Mouse (Mus musculus) cortical plate, adult 2 months (tissue): ENCODE data around the gene Mcm9.
A peak's percentile ranks its signal among the peaks of the same experiment; 100 is the strongest.

Experiments
- CTCF ChIP-seq: fragments of 200-500 bp; IDR thresholded peaks from 2 replicates; pipeline ENCODE4 v1.5.1; 2011; ENCODE audit warnings: mild to moderate bottlenecking, control low read depth, low read length; ENCODE audit not compliant: insufficient read depth; ENCODE audit errors: extremely low read depth
- POLR2A ChIP-seq: fragments of 200-500 bp; IDR thresholded peaks from 2 replicates; pipeline ENCODE4 v1.6.1; 2011; ENCODE audit warnings: mild to moderate bottlenecking, low read length, control low read depth; ENCODE audit not compliant: insufficient read depth; ENCODE audit errors: extremely low read depth

- TF ChIP-seq CTCF (peak; percentile 39; the same call in 1 of the 2 replicates), POLR2A (no peak)
Observed at GRCm38 (mm10) chr10:53499518-53499917, 130.7 kb downstream of the Mcm9 start.
